Mouse (Mus musculus): ENCODE results near the gene Gpr21.

- TF ChIP-seq CTCF (IDR thresholded peaks at IDR 0.05; ENCODE audit: borderline replicate concordance, extremely low read depth, insufficient read depth, insufficient read length), result no peak
- no peak for TF ChIP-seq POLR2A (IDR thresholded peaks at IDR 0.05; ENCODE audit: borderline replicate concordance, extremely low read depth, insufficient read depth, insufficient read length, poor library complexity, severe bottlenecking)
Observed at GRCm38 (mm10) chr2:37527587-37527986, 11.5 kb downstream of the Gpr21 start.

All from brain, embryonic 14.5 days (tissue).